Mouse (Mus musculus) spleen, embryonic (tissue): ENCODE results near the gene Dhrs1.

Source experiments
- CTCF ChIA-PET: fragments of 350-600 bp; sonication (Branson Sonifier 250); formaldehyde crosslinking; loops from one replicate; lab custom pipeline; 2022; lab: Charles Lee

Dhrs1 gene

DNA sequence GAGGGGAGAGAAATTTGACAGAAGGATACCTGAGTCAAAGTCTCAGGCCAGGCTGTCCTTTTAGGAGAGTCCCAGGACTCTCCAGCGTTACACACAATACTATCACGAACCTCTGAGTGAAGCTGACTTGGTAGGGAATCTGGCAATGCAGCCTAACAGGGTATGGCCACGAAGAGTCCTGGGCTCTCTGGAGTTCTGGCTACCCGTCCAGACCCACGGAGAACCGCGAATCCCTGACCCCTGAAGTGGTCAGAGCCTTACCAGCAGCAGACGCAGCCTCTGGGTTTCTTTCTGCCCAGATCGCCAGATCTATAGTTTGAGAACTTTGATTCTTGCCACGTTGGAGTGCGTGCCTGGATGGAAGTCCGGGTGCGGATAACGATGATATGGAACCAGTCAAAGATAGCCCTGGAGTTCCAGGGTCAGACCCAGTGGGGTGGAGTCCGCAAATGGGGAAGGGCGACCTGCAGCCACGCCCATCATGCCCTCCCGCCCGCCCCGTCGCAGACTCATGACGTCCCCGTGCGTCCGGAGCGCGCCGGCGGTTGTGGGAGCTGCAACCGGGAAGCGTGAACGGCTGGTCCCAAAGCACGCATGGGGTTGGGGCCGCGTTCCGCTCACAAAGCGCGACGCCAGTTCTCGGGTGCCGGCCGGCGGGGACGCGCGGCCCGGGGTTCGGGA lies at the start of gene Dhrs1, which contains the start of gene Nop9:
TSS of gene Dhrs1 (minus strand) at position 511 of the 681 bp plus-strand sequence.
TSS of gene Nop9 (plus strand) at position 514 of the 681 bp plus-strand sequence.
- CTCF ChIA-PET, result interaction anchor here (0.6 to 0.9 kb wide), 2 partner anchors 101 to 111 kb away, joined by 3 to 6 read pairs; no protein-coding TSS in a partner anchor

DNA sequence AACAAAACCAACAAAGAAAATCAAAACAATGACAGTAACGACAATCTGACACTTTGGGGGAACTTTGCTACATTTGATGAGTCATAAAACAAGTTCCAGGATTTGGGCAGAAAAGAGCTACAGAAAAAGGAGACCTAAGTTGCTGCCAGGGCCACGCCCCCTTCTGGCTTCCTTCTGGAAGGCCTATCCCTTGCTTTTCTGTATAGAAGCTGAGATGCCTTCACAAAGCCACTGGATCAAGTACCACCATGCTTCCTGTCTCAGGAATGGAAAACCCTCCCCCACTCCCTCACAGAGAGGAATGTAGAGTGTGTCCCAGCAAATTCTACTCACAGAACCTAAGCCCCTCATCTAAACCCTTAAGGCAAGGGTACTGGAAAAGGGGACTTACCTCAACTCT lies 48.5 kb upstream of the Dhrs1 start:
- CTCF ChIA-PET, result interaction anchor here (1.3 kb wide), 1 partner anchor 13 kb away, joined by 3 read pairs; no protein-coding TSS in a partner anchor

DNA sequence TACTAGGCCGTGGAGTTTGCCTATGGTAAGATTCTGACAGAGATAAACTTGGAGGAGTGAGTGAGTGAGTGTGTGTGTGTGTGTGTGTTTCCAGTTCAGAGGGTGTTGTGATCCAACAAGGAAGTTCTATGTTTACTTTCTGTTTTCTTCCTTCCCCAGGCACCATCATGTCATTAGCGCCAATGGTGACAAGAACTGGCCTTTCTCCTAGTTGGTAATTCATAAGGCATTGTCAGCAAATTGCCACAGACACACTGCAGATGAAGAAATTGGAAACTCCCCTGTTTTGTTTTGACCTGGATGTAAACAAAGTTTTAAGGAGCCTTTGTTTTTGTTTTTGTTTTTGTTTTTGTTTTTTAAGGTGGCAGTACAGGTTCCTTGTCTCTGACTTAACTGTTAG lies 48.0 kb upstream of the Dhrs1 start:
- CTCF ChIA-PET, result interaction anchor here (1.3 kb wide), 1 partner anchor 12 kb away, joined by 3 read pairs; no protein-coding TSS in a partner anchor

DNA sequence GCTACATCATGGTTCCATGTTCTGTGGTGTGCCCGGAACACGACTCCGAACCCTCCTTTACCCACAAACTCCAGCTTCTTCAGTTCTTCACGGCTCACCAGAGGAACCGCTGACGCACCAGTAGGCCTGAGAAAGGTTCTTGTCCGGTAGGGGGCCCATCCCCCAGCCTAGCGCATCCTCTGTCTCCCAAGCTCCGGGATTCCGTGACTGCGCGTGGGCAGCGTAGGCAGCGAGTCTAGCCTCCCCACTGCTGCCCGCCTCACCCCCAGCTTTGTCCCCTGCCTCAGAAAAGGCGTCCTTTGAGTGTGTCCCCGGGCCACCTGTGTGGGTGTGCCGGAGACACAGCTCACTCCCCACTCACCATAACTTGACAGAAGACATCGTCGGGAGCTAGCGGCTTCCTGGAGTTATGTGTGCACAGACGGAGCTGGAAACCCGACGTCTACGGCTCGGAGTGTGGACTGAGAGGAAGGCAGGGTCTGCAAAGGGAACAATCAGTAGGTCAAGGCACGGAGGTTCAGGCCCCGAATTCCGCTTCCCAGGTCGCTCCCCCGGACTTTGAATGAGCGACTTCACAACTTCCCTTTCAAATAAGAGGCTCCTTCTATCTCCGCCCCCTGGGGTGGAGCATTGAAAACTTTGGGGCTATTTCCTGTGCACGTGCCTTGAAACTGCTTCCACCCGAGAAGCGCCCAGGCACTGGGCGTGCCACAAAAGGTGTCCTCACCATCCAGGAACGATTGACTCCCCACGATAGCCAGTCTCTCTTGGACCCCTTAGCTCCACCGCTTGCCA lies 43.0 kb upstream of the Dhrs1 start, which contains the start of gene Ripk3:
TSS of gene Ripk3 (minus strand) at position 610 of the 795 bp plus-strand sequence.
- CTCF ChIA-PET, result no interaction called here

DNA sequence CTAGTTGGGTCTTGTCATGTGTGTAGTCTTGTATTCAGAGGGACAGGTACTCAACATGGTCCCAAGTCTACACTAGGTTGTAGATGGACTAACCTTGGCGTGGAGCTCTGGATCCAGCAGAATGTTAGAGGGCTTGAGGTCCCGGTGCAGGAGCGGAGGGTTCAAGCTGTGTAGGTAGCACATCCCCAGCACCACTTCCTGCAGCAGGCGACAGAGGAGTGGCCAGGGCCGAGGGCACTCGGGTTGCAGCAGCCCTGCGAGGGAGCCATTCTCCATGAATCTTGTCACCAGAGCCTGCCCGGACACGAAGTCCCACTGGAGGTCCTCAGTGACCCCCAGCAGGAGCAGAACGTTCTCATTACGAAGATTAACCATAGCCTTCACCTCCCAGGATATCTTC lies 42.2 kb upstream of the Dhrs1 start:
- CTCF ChIA-PET, result no interaction called here

DNA sequence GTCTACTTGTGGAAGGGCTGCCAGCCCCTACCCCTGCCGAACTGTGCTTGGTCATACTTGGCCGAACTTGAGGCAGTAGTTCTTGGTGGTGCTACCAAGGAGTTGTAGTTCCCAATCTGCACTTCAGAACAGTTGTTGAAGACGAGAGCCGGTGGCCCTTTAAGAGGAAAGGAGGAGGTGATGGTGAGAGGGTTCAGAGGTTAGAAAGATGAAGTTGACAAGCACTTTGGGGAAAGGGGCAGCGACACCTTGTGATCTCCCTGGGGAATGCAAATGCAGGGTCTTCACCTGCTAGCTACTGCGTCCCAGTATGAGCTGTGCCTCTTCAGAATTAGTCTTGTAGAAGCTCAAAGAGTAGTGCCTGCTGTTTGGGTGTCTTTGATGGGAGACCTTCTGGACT lies 39.7 kb upstream of the Dhrs1 start:
- CTCF ChIA-PET, result no interaction called here

DNA sequence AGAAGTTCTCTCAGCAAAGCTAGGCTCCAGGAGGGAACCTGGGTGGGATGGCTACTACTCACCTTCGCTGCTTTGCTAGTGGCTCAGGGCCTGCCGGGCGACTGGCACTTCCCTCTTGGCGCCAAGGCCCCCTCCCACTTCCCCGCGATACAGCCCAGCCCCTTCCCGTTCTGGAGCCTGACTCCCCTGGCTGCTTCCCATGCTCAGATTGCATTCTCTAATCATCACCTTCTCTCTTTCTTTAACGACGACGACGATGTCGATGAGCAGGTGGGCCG lies 38.4 kb upstream of the Dhrs1 start, which contains the start of gene Adcy4:
TSS of gene Adcy4 (minus strand) at position 138 of the 278 bp plus-strand sequence.
- CTCF ChIA-PET, result no interaction called here

DNA sequence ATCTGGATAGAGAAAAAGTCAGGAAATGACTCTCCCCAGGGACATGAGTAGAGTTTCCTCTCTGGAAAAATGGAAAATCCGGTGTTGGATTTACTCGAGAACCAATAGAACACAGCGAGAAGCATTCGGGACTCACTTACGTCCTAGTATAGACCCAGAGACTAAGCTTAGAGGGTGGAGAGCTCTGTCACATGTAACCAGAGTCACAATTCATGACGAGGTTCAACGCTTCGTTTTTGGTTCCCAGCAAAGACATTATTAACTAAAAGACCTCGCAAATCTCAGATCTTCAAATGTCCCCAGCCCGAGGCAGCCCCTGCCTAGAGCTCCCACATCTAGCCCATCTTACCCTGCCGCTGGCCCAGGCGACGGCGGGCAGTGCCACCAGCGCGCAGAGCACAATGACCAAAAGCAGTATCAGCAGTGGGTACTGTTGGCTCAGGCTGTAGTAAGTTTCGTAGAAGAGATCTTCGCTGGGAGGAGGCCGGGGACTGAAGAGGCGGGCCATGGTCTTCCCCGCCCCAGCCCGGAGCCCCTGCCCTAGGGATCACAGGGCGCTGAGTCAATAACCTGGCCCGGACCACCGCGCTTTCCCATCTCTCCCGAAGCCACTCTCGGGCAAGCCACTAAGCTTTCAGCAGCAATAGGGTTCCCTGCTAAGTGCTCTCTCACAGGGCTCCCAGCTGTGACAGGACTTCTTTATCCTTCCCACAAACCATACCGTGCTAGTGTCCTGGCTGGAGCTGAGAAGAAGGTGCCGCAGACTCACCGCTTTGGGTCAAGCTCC lies 37.9 kb upstream of the Dhrs1 start:
- CTCF ChIA-PET, result no interaction called here

DNA sequence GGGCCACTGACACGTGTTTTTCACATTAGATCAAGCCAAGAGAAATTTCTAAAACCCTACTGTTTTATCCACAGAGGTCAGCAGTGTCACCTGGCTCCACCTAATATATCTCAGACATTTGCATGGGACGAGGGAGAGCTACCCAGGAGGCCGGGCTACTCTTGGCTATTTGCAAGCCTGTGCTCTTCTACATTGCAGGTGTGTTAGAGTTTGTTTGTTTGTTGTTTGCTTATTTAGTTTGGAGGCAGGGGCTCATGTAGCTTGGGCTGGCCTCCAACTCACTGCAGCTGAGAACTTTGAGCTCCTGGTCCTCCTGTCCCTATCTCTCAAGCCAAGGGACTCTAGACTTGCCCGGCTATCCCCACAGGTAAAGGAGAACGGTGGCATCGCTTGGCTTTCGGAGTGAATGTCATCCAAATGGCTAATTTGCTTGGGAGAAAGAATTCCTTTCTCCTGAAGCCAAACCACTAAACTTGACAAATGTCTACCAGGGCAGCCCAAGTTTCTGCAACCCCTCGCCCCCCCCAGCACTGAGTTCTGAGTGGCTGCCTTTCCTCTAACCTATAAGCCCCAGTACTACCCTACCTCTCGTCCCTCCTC lies 37.0 kb upstream of the Dhrs1 start:
- CTCF ChIA-PET, result no interaction called here

DNA sequence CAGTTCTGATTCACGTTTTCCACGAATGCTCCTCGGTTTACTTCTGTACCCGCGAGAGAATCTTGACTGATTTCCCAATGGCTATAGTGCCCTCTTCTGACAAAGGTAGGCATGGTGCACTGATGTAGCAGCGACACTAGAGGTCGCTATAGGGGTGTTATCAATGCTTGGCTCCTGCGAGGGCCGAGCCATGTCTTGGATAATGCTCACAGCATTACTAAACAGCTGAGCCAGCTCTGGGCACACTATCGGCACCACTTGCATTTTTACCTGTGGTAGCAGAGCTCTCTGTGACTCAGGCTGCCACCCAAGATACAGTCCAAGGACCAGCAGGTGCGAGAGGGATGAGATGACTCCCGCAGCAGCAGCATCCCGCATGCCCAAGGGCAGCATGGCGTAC lies 35.8 kb upstream of the Dhrs1 start:
- CTCF ChIA-PET, result interaction anchor here (0.9 kb wide), 1 partner anchor 13 kb away, joined by 3 read pairs; no protein-coding TSS in a partner anchor

DNA sequence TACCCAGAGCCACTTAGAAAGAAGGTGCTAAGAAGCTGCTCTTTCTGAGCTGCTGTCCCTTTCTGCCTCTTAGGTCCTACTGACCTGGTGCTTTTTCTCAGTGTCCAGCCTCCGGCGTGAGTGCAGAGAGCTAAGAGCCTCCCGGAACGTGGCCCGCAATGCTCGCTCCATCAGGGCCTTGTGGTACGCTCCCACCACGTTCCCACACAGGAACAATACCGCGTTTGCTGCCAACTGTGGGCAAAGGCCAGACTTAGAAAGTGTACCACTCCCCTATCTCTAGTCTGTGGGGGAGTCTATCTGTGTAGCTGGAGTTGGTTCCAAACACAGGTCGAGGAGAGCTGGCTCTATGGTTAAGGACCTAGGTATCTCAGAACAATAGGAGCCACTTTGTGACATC lies 35.2 kb upstream of the Dhrs1 start:
- CTCF ChIA-PET, result interaction anchor here (0.5 to 0.9 kb wide), 2 partner anchors 13 to 163 kb away, joined by 3 to 12 read pairs; partner anchors contain the start of gene Rec8

DNA sequence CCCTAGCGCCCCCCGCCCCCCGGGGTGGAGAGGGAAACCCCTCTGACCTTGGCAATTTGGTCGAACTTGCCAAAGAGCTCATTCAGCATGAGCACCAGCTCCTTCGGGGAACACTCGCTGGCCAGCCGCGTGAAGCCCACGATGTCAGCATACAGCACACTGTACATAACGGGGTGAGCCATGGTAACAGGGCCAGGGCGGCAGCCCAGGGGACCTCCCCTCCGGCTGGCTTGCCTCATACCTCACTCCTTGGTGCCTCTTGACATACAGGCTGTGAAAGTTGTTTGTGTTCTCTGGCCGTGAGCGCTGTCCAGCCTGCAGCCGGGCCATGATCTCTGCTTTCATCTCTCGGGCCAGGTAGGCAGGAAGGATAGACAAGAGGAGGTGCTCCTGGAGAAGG lies 34.2 kb upstream of the Dhrs1 start:
- CTCF ChIA-PET, result no interaction called here

DNA sequence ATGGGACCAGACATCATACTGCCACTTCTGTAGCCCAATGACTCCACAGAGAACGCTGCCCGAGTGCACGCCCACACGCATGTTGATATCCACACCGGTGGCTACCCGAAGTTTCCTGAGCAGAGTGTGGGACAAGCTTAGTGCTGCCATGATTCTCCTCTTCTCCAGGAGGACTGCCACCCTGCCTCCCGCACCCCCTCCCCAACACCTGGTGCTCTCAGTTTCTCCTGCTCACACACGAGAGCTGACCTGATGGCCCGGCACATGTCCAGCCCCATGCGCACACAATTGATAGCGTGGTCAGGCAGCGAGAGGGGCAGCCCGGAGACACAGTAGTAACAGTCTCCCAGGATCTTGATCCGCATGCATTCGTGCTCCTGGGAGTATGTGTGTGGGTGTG lies 33.2 kb upstream of the Dhrs1 start:
- CTCF ChIA-PET, result no interaction called here

DNA sequence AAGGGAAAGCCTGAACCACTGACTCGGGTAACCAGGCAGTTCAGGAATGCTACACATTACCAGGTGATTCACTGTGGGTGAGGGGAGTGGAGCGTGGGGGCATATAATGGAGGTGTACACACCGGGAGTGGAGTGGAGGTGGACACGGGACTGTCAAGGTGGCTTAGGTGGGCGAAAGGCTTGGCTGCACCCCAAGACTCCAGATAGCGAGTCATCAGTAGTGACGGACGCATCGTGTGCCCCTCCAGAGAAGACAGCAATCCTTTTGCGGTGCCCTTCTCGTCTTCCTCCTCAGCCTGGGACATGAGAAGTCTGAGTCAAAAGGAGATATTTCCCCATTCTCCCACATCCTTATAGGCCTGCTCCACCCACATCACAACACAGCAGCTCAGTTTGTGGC lies 32.3 kb upstream of the Dhrs1 start:
- CTCF ChIA-PET, result no interaction called here

DNA sequence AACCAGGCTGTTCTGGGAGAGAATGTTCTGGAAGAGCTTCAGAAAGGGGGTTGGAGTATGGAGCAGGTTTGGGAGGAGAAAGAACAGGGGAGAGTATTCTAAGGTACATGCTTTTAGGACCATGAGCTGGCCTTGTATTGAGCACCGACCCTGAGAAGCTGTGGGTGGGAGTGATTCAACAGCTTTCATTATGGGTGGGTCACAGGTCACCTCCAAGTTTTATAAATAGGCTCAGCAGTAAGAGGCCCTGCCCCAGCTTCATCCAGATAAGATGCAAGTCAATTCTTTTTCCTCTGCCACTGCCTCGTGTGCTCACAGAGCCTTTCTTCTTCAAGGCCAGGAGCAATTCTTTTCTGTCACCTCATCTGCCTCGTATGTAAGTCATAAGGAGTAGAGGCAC lies 31.7 kb upstream of the Dhrs1 start:
- CTCF ChIA-PET, result no interaction called here

DNA sequence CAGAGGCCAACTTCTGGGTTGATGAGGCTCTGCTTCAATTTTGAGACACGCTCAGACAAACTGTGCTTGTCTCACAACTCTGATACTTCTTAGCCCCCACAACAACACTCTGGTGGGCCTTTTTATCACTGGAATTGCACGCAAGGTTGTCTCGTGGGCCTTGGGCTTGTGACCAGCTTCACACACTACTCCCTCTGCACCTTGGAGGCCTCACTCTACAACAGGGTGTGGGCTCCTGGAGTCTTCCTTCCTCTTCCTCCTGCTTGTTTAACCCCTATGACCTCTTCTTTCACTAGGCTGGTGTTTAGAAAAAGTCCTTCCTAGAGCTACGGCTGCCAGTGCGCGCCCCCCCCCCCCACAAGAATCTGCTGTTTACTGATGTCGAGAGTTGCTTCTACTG lies 31.2 kb upstream of the Dhrs1 start:
- CTCF ChIA-PET, result no interaction called here

DNA sequence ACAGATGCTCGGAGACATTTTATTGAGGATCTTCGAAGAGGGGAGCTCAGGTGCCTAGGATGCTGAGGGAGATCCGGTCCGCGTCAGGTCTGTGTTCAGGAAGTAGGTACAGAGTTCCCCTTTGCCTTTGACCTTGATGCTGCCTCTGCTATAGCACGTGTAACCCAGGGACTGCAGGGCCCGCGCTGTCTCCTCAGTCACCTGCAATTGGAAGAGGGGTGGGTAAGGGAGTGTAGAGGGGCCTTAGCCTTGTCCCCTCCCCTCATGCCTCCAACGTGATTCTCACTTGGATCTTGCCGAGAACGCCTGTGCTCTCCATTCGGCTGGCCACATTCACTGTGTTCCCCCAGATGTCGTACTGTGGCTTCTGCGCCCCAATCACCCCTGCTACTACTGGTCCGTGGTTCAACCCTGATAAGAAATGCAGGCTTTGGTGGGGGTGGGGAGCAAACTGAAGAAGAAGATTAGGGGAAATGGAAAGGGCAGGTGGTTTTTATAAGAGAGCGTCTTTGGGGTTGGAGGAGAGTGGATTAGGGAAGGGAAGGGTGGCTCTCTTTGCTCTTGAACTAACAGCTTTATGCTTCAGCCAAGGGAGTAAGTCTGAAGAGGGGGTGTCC lies 23.7 kb upstream of the Dhrs1 start:
- CTCF ChIA-PET, result no interaction called here

DNA sequence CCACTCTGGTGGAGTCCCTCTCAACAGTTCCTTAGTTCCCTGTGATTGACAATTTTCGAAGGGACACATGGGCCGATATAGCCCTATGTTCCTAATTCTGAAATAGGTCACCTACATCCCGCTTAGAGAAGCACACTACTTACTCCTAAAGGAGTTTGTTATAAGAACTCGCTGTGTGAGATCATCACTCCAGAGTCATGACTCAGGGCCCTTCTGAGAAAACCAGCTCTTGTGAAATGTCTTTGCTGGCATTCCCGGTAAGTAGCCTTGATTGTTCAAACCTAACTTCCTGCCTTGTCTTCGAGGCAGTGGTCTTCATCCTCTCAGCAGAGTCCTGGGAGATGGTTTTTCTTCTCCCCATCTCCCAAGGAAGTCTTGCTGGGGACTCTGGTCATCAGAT lies 23.1 kb upstream of the Dhrs1 start:
- CTCF ChIA-PET, result interaction anchor here (0.6 kb wide), 1 partner anchor 122 kb away, joined by 3 read pairs; no protein-coding TSS in a partner anchor

DNA sequence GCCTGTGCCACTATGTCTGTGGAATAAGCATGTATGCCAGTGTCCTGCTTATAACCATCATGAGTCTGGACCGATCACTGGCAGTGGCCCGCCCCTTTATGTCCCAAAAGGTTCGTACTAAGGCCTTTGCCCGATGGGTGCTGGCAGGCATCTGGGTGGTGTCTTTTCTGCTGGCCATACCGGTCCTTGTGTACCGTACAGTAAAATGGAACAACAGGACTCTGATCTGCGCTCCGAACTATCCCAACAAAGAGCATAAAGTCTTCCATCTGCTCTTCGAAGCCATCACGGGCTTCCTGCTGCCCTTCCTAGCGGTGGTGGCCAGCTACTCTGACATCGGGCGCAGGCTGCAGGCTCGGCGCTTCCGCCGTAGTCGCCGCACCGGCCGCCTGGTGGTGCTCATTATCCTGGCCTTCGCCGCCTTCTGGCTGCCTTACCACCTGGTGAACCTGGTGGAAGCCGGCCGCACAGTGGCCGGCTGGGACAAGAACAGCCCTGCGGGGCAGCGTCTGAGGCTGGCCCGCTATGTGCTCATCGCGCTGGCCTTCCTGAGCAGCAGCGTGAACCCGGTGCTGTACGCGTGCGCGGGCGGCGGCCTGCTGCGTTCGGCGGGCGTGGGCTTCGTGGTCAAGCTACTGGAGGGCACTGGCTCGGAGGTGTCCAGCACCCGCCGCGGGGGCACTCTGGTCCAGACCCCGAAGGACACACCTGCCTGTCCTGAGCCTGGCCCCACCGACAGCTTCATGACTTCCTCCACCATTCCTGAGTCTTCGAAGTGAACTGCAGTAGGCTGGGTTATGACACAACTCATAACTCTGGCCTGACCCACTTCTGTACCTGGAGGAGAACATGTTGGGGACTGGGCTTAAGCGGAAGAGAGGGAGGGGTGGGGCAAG lies 22.3 kb upstream of the Dhrs1 start:
- CTCF ChIA-PET, result interaction anchor here (0.6 kb wide), 1 partner anchor 122 kb away, joined by 3 read pairs; no protein-coding TSS in a partner anchor

DNA sequence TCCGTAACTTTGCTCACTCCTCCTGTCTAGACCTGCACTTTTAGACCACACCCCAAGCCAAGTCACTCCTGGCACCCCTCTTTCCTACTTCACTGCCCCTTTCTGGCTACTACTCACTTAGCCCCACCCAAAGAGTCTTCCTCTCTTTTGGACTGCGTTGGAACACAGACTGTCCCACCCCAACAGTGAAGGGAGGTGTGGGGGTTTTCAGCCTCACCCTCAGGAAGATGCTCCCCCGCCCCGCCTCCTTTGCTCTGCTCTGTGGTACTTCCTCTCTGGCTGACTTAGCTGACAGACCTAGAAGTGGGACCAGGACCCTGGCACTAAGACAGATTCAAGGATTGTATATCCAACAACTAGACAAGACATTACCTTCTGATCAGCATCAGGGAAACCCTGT lies 20.2 kb upstream of the Dhrs1 start, which contains the start of gene Ltb4r1:
TSS of gene Ltb4r1 (plus strand) at position 267 of the 400 bp plus-strand sequence.
- CTCF ChIA-PET, result no interaction called here
